Mouse (Mus musculus) liver, adult 2 months (tissue): Measurements from ENCODE around the gene Prrg1. TPM values are rescaled to one million over a fixed set of nuclear protein-coding genes. Genes with fewer than 3 reads are reported as not detected.

Experiments
- DNase-seq: peaks from one replicate; pipeline ENCODE4 v3.0.0-alpha.2; 2011; ENCODE audit warnings: low read depth, low spot score; ENCODE audit errors: extremely low read depth
- H3K27ac ChIP-seq: fragments of 200-500 bp; replicated peaks from 2 replicates; pipeline ENCODE4 v1.5.1; 2012; ENCODE audit warnings: low read depth, mild to moderate bottlenecking, control low read depth, inconsistent platforms, low read length; ENCODE audit not compliant: insufficient read depth
- H3K27me3 ChIP-seq: fragments of 200-500 bp; 2 replicates; pipeline ENCODE4 v1.6.1; 2012; ENCODE audit warnings: mild to moderate bottlenecking, moderate library complexity, low read length, inconsistent platforms; ENCODE audit not compliant: control insufficient read depth, insufficient read depth
- H3K36me3 ChIP-seq: fragments of 200-500 bp; 2 replicates; pipeline ENCODE4 v1.6.1; 2012; ENCODE audit warnings: low read length, inconsistent platforms; ENCODE audit not compliant: control insufficient read depth, insufficient read depth
- H3K4me1 ChIP-seq: fragments of 200-500 bp; 2 replicates; pipeline ENCODE4 v1.6.1; 2011; ENCODE audit warnings: low read length; ENCODE audit not compliant: control insufficient read depth, insufficient read depth
- H3K4me3 ChIP-seq: fragments of 200-500 bp; 2 replicates; pipeline ENCODE4 v1.5.1; 2011; ENCODE audit warnings: low read depth, mild to moderate bottlenecking, control low read depth, low read length, moderate library complexity; ENCODE audit not compliant: insufficient read depth
- H3K79me2 ChIP-seq: fragments of 200-500 bp; 2 replicates; pipeline ENCODE4 v1.6.1; 2012; ENCODE audit warnings: inconsistent platforms, mild to moderate bottlenecking, low read length, moderate library complexity; ENCODE audit not compliant: control insufficient read depth, insufficient read depth
- H3K9ac ChIP-seq: fragments of 200-500 bp; 2 replicates; pipeline ENCODE4 v1.6.1; 2012; ENCODE audit warnings: low read depth, mild to moderate bottlenecking, control low read depth, inconsistent platforms, low read length
- CTCF ChIP-seq: fragments of 200-500 bp; IDR thresholded peaks from 2 replicates; pipeline ENCODE4 v1.5.1; 2011; ENCODE audit warnings: low read depth, low read length, control low read depth
- POLR2A ChIP-seq: fragments of 200-500 bp; IDR thresholded peaks from 2 replicates; pipeline ENCODE4 v1.6.1; 2011; ENCODE audit warnings: low read length, control low read depth; ENCODE audit not compliant: insufficient read depth; ENCODE audit errors: extremely low read depth
- WGBS: fragments of 180-500 bp; shearing (Covaris S2); methylation state at CpG from one replicate; pipeline ENCODE4 v1.1.7; 2018; 5-methylcytosine and 5-hydroxymethylcytosine counted together
- polyA plus RNA-seq: library from polyadenylated mRNA; depleted of rRNA; stranded (reverse); fragments of >200 nt; gene quantifications from 2 replicates; pipeline ENCODE4 v1.2.3, GENCODE M21; 2012
- total RNA-seq: library from RNA; depleted of rRNA; stranded (reverse); fragments of >200 nt; gene quantifications from 2 replicates; pipeline ENCODE4 v1.2.3, GENCODE M21; 2014

The Prrg1 gene
- total and polyA plus RNA-seq, 2 experiments, result 0.35 to 1.7 TPM

DNA sequence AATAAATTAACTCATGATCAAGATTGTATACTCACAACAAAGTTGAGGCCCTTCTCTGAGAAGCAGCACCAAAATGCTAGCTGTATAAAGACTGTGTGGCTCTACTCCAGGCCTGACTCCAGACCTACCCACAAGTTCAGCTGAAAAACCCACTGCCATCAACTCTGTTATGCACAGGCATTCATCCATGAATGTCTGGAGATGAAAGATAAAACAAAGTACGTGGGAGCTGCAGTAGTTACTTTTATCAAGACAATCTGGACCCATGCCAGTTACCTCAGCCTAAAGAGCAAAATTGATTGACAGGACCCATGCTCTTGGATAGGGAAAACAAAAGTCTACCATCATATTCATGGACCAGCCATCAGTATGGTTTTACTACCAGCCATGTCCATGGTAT, 31.0 kb downstream of the Prrg1 start:
- H3K27ac ChIP-seq, result no peak overlapping the region
- no peaks in the 10 kb centered on the region for H3K79me2 ChIP-seq
- no peak overlapping the region for H3K9ac ChIP-seq
- H3K4me1 ChIP-seq, result no peaks in the 10 kb centered on the region
- H3K36me3 ChIP-seq, result no peaks in the 10 kb centered on the region
- TF ChIP-seq CTCF (no peak), POLR2A (no peak)
- no peak overlapping the region for H3K4me3 ChIP-seq
- no peaks in the 10 kb centered on the region for H3K27me3 ChIP-seq
- WGBS, result 42% methylated on average over 1 of the region's 1 CpGs
- no peak for DNase-seq

DNA sequence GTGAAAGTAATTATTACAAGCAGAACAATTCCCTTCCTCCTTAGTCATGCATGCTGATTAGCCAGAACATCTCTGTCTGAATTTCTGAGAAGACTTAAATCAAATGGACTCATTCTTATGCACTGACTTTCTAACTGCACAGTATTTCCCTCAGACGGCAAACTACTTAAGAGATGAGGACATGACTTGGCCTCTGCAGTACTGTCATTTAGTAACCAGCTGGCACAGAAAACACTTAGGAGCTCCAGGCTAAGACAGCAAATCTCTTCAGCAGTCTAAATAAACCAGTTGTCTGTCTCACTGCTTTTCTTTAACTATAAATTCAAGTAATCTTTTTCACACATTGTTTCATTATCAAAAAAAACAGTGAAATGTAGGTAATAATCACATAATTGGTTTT, 36.0 kb downstream of the Prrg1 start:
- no peak overlapping the region for H3K9ac ChIP-seq
- H3K27me3 ChIP-seq, result no peaks in the 10 kb centered on the region
- TF ChIP-seq CTCF (no peak), POLR2A (no peak)
- no peaks in the 10 kb centered on the region for H3K36me3 ChIP-seq
- no peaks in the 10 kb centered on the region for H3K79me2 ChIP-seq
- WGBS, result 16% methylated on average over 1 of the region's 1 CpGs
- peak; percentile 22 for DNase-seq
- no peaks in the 10 kb centered on the region for H3K4me1 ChIP-seq
- H3K4me3 ChIP-seq, result no peak overlapping the region
- H3K27ac ChIP-seq, result no peak overlapping the region

DNA sequence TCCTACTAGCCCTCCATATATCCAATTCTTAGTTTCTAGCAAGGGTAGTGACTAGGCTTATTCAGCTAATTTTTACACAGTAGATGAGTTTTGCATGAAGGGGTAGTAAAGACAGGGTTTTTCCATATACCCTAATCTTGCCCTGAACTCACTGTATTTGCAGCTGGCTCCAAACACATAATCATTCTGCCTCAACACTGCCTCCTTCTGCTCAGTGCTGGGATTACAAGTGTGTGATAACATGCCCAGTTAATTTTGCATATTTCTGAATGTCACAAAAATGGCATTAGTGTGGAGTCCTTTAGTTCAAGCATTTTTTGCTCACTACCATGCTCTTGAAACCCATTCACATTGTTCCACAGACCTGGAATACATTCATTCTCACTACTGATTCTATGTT, 44.0 kb downstream of the Prrg1 start:
- TF ChIP-seq CTCF (no peak), POLR2A (no peak)
- H3K27ac ChIP-seq, result no peak overlapping the region
- no peak for DNase-seq

DNA sequence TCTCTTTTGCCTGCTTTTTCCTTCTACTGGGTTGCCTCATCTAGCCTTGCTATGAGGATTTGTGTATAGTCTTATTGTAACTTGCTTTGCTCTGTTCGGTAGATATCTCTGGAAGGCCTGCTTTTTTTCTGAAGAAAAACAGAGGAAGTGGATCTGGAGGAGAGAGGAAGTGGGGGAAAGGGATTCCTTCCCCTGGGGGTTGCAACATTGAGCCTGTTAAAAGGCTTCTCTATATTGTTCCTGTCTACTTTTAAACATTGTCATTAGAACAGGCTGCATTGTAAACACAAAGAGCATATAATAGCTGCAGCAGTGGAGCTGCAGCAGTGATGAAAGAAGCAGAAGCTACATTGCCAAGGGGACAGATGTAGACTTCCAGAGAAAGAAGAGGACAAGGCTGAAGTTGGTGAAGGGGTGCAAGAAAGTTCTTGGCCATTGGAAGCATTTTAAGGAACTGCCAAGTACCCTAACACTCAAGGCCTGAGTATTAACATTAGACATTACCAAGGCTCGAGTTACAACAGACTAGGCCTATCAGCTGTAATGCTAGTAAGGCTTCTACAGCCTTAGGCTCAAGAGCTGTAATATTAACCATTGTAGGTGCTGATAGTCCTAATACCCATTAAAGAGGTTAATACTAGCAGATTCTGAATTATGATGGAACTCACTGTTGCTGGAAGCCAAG, 44.9 kb downstream of the Prrg1 start:
- no peaks in the 10 kb centered on the region for H3K27me3 ChIP-seq
- H3K27ac ChIP-seq, result no peak overlapping the region
- H3K4me3 ChIP-seq, result no peak overlapping the region
- H3K9ac ChIP-seq, result no peak overlapping the region
- 70% methylated on average over 2 of the region's 2 CpGs for WGBS
- no peaks in the 10 kb centered on the region for H3K79me2 ChIP-seq
- H3K4me1 ChIP-seq, result no peaks in the 10 kb centered on the region
- DNase-seq, result no peak
- H3K36me3 ChIP-seq, result no peaks in the 10 kb centered on the region
- no peak for TF ChIP-seq POLR2A
- no peak for TF ChIP-seq CTCF

More for the DNA sequence above, 44.0 kb downstream of the Prrg1 start:
- Histone ChIP-seq H3K79me2 (no peaks in the 10 kb centered on the region), H3K4me3 (no peak overlapping the region), H3K9ac (no peak overlapping the region), H3K4me1 (no peaks in the 10 kb centered on the region), H3K27me3 (no peaks in the 10 kb centered on the region), H3K36me3 (no peaks in the 10 kb centered on the region)

DNA sequence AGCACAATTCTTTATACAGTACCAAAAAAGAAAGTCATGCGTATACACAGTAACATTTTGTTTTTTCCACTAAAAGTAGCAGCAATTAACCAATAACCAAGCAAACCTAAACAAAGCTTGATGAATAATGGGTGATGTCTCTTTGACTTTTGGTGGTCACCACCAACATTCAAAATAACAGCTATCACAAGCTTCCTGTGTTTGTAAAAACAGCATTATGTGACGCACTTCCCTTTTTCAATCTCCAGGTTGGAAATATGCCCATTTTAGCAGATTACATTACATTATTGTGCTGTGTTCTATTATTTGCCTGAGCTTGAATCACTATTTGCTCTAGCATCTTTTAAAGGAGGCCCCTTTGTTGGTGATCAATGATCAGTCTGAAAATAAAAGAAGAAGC, 65.4 kb downstream of the Prrg1 start:
- WGBS, result 76% methylated on average over 2 of the region's 2 CpGs
- Histone ChIP-seq H3K27ac (no peak overlapping the region), H3K36me3 (no peaks in the 10 kb centered on the region), H3K4me1 (no peaks in the 10 kb centered on the region), H3K27me3 (no peaks in the 10 kb centered on the region), H3K9ac (no peak overlapping the region), H3K4me3 (no peak overlapping the region), H3K79me2 (no peaks in the 10 kb centered on the region)
- DNase-seq, result no peak
- TF ChIP-seq POLR2A (no peak), CTCF (no peak)

DNA sequence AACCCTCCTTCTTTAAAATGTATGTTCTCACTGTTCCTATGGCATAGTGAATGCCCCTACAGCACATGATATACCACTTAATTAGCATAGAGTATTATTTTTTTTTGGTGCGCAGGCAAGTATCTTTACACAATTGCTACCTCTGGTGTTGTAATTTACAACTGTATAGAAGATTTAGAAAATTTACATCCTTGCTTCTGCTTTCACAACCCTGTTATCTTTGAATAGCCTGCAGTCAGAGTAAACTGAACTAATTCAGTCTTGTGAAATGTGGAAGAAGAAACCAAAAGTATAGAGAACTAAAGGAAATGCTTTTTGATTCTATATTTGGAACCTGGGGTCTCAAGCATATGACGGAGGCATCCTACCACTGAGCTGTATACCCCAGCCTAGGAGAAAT, 100.7 kb downstream of the Prrg1 start:
- no peaks in the 10 kb centered on the region for H3K4me1 ChIP-seq
- no peaks in the 10 kb centered on the region for H3K79me2 ChIP-seq
- no peak overlapping the region for H3K27ac ChIP-seq
- H3K4me3 ChIP-seq, result no peak overlapping the region
- 89% methylated on average over 2 of the region's 2 CpGs for WGBS
- DNase-seq, result no peak
- no peaks in the 10 kb centered on the region for H3K36me3 ChIP-seq
- no peaks in the 10 kb centered on the region for H3K27me3 ChIP-seq
- H3K9ac ChIP-seq, result no peak overlapping the region
- TF ChIP-seq CTCF (no peak), POLR2A (no peak)
